Mouse (Mus musculus): ENCODE data around the gene Ikzf2.

The Ikzf2 gene

GRCm38 (mm10) chr1:69687076-69687991, at the start of gene Ikzf2:
Gene Ikzf2, minus strand, starts transcription at chr1:69687245.
- DNase-seq (ENCODE audit: extremely low read depth, insufficient read length, low spot score), result peak; percentile 62

GRCm38 (mm10) chr1:69729729-69730128, 42.7 kb upstream of the Ikzf2 start:
- DNase-seq (ENCODE audit: extremely low read depth, insufficient read length, low spot score), result no peak

GRCm38 (mm10) chr1:69729031-69729679, 42.1 kb upstream of the Ikzf2 start:
- DNase-seq (ENCODE audit: extremely low read depth, insufficient read length, low spot score), result no peak

- no peak for DNase-seq (ENCODE audit: extremely low read depth, insufficient read length, low spot score)
Observed at GRCm38 (mm10) chr1:69727968-69728367, 40.9 kb upstream of the Ikzf2 start.

- DNase-seq (ENCODE audit: extremely low read depth, insufficient read length, low spot score), result no peak
Observed at GRCm38 (mm10) chr1:69717107-69717506, 30.1 kb upstream of the Ikzf2 start.

- DNase-seq (ENCODE audit: extremely low read depth, insufficient read length, low spot score), result no peak
Observed at GRCm38 (mm10) chr1:69708571-69708970, 21.5 kb upstream of the Ikzf2 start.

GRCm38 (mm10) chr1:69703506-69704156, 16.6 kb upstream of the Ikzf2 start:
- no peak for DNase-seq (ENCODE audit: extremely low read depth, insufficient read length, low spot score)

GRCm38 (mm10) chr1:69691946-69692345, 4.9 kb upstream of the Ikzf2 start:
- no peak for DNase-seq (ENCODE audit: extremely low read depth, insufficient read length, low spot score)

GRCm38 (mm10) chr1:69688961-69689360, 1.9 kb upstream of the Ikzf2 start:
- DNase-seq (ENCODE audit: extremely low read depth, insufficient read length, low spot score), result peak; percentile 4

- DNase-seq (ENCODE audit: extremely low read depth, insufficient read length, low spot score), result no peak
Observed at GRCm38 (mm10) chr1:69688118-69688517, 1.1 kb upstream of the Ikzf2 start.

GRCm38 (mm10) chr1:69686741-69687075, 337 bp downstream of the Ikzf2 start:
- no peak for DNase-seq (ENCODE audit: extremely low read depth, insufficient read length, low spot score)

- DNase-seq (ENCODE audit: extremely low read depth, insufficient read length, low spot score), result peak; percentile 6
Observed at GRCm38 (mm10) chr1:69685890-69686490, 1.1 kb downstream of the Ikzf2 start.

GRCm38 (mm10) chr1:69685049-69685889, 1.8 kb downstream of the Ikzf2 start:
- no peak for DNase-seq (ENCODE audit: extremely low read depth, insufficient read length, low spot score)

GRCm38 (mm10) chr1:69684280-69685040, 2.6 kb downstream of the Ikzf2 start:
- no peak for DNase-seq (ENCODE audit: extremely low read depth, insufficient read length, low spot score)

GRCm38 (mm10) chr1:69683851-69684250, 3.2 kb downstream of the Ikzf2 start:
- DNase-seq (ENCODE audit: extremely low read depth, insufficient read length, low spot score), result no peak

- no peak for DNase-seq (ENCODE audit: extremely low read depth, insufficient read length, low spot score)
Observed at GRCm38 (mm10) chr1:69683058-69683457, 4.0 kb downstream of the Ikzf2 start.

- no peak for DNase-seq (ENCODE audit: extremely low read depth, insufficient read length, low spot score)
Observed at GRCm38 (mm10) chr1:69682261-69682660, 4.8 kb downstream of the Ikzf2 start.

GRCm38 (mm10) chr1:69681003-69681402, 6.0 kb downstream of the Ikzf2 start:
- no peak for DNase-seq (ENCODE audit: extremely low read depth, insufficient read length, low spot score)

GRCm38 (mm10) chr1:69680501-69680900, 6.5 kb downstream of the Ikzf2 start:
- no peak for DNase-seq (ENCODE audit: extremely low read depth, insufficient read length, low spot score)
